Mouse (Mus musculus) adrenal gland, postnatal 4 days (tissue): ENCODE results near the gene Bcl2. TPM values are rescaled to one million over a fixed set of nuclear protein-coding genes. Genes with fewer than 3 reads are reported as not detected.

Experiments
- DNase-seq, 2 experiments: peaks; one replicate each; pipeline ENCODE4 v3.0.0; 2021 to 2022; ENCODE audit warnings: low spot score in 2 of 2, mixed read lengths in 2 of 2
- total RNA-seq, 2 experiments: library from RNA; stranded (reverse); gene quantifications; 2 replicates each; pipeline ENCODE4 v1.2.3; 2021

Gene Bcl2
- total RNA-seq, 2 experiments from 2014 or later: 9.1 to 13.3 TPM

- no peak for DNase-seq
Measured at GRCm38 (mm10) chr1:106595286-106595885, 118.7 kb downstream of the Bcl2 start.

- DNase-seq: no peak
Measured at GRCm38 (mm10) chr1:106591180-106591774, 122.8 kb downstream of the Bcl2 start.

GRCm38 (mm10) chr1:106589141-106589540 is 124.9 kb downstream of the Bcl2 start:
- no peak for DNase-seq

GRCm38 (mm10) chr1:106587866-106588470 is 126.1 kb downstream of the Bcl2 start:
- no peak for DNase-seq

- no peak for DNase-seq
Measured at GRCm38 (mm10) chr1:106586761-106587160, 127.3 kb downstream of the Bcl2 start.

- DNase-seq: no peak
Measured at GRCm38 (mm10) chr1:106585349-106585748, 128.7 kb downstream of the Bcl2 start.

- DNase-seq: no peak
Measured at GRCm38 (mm10) chr1:106584824-106585223, 129.2 kb downstream of the Bcl2 start.

GRCm38 (mm10) chr1:106584273-106584672 is 129.8 kb downstream of the Bcl2 start:
- DNase-seq: no peak

GRCm38 (mm10) chr1:106583245-106584241 is 130.5 kb downstream of the Bcl2 start:
- no peak for DNase-seq

- DNase-seq: no peak
Measured at GRCm38 (mm10) chr1:106582810-106583209, 131.3 kb downstream of the Bcl2 start.

- no peak for DNase-seq
Measured at GRCm38 (mm10) chr1:106581812-106582211, 132.3 kb downstream of the Bcl2 start.

GRCm38 (mm10) chr1:106579768-106580167 is 134.3 kb downstream of the Bcl2 start:
- DNase-seq: no peak

GRCm38 (mm10) chr1:106572506-106572905 is 141.6 kb downstream of the Bcl2 start:
- DNase-seq: no peak

GRCm38 (mm10) chr1:106570870-106571269 is 143.2 kb downstream of the Bcl2 start:
- DNase-seq: no peak

GRCm38 (mm10) chr1:106570366-106570765 is 143.7 kb downstream of the Bcl2 start:
- no peak for DNase-seq

GRCm38 (mm10) chr1:106569674-106570073 is 144.4 kb downstream of the Bcl2 start:
- DNase-seq: no peak

GRCm38 (mm10) chr1:106568868-106569267 is 145.2 kb downstream of the Bcl2 start:
- DNase-seq: no peak

- DNase-seq: no peak
Measured at GRCm38 (mm10) chr1:106567506-106567905, 146.6 kb downstream of the Bcl2 start.

- DNase-seq: no peak
Measured at GRCm38 (mm10) chr1:106566120-106567086, 147.7 kb downstream of the Bcl2 start.

GRCm38 (mm10) chr1:106565238-106565637 is 148.8 kb downstream of the Bcl2 start:
- no peak for DNase-seq
